Mouse (Mus musculus) layer of hippocampus, adult 8-10 months (tissue): ENCODE measurements around the gene Sall1. TPM values are rescaled to one million over a fixed set of nuclear protein-coding genes. Genes with fewer than 3 reads are reported as not detected.

ENCODE experiments used
- DNase-seq, 2 experiments: peaks; one replicate each; pipeline ENCODE4 v3.0.0; 2022; ENCODE audit warnings: low spot score in 2 of 2
- total RNA-seq, 4 experiments: library from RNA; stranded (reverse); gene quantifications; 2 replicates each; pipeline ENCODE4 v1.2.4; 2022

Sall1 gene
- total RNA-seq, 4 experiments from 2014 or later, result 13.0 to 26.1 (median 19.3) TPM

DNA sequence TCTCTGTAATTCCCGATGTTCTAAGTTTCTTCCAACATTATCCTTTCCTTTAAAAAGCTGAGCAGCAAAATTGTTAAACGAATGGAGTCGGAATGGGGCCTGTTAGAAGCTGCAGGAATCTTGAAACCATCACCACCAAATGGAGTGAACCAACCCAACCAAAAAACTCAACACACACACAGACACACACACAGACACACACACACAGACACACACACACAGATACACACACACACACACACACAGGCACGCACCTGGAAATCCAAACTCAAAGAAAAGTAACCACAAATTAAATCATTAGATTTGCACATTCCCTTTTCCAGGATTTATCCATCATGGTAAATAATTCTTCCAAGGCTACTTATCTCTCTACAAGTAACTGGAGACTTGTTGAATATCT lies 5.0 kb downstream of the Sall1 start:
- no peak for DNase-seq

DNA sequence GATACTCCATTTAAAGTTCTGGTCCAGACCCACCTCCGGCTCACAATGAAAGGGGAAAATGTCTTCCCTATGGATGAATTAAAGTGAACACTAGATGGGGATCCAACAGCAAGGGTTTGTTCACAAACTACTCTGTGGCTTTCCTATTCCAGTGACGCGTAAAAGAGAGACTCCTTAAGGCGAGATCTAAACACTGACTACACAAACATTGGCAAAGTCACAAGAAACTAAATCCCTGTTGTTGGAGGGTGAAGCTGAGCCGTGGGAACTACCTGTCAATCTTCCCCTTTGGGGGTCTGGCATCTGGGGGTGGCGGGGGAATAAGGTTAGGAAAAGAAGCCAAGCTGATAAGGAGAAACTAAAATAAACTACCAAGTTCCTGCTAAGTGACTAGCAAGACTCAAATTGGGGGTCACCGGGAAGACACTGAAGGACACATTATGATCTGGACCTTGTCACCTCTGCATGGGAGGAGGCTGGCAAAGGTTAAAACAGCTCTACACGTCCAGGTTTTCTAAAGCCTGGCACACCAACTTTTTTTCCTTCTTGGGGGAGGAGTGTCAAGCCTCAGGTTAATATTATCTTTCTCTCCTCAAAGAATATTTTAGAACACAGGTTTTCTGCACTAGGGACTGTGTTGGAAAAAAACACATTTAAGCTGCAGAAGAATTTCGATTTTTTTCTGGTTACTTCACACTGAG lies 6.3 kb downstream of the Sall1 start:
- DNase-seq, result no peak

DNA sequence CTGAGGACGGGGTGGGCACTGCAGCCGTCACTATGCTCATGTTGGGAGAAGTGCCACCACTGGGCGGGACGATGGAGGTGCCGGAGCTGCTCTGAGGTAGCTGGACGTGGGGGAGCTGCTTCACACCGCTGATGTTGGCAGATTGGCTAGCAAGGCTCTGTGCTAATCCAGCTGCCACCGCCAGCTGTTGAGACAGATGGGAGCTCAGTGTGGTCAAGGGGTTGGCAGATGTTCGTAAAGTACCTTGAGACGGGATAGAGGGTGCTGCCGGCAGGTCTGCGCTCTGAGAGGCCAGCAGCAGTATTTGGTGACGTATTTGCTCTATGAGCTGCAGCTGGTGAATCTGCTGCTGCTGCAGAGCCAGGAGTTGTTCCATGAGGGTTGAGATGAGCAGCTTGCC lies 11.6 kb downstream of the Sall1 start:
- DNase-seq, result no peak

DNA sequence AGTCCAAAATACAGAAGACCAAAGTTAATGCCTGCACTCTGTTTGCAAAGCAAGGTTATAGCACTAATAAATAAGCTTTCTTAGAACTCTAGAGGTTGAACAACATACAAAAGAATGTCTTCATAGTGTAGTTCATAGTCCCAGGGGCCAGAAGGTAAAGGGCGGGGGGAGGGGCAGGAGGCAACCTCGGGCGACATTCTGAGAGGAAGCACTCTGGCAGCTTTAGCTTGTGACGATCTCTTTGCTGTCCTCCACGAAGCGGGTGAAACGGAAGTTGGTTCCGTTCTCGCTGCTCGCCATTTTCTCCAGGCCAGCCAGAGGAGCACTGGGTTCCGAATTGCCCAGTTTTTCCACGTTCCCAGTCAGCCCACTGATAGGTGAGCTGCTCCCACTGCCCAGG lies 15.8 kb downstream of the Sall1 start:
- DNase-seq, result no peak

DNA sequence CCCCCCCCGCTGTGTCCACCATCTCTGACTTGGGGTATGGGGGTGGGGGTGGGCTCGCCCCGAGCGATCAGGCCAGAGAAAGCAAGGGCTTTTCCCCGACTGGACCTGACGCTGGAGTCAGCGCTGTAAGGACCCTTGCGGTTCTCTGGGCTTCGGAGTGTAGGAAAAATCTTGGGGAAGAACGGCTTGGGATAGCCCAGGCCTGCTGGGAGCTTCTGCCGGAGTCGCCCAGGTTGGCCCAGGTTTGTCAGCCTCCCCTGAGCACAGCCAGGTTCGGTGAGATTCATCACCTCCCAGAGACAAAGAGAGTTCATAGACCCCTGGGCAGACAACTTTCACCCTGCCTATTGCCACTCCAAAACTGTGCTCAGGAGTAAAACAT lies 17.8 kb downstream of the Sall1 start:
- no peak for DNase-seq

DNA sequence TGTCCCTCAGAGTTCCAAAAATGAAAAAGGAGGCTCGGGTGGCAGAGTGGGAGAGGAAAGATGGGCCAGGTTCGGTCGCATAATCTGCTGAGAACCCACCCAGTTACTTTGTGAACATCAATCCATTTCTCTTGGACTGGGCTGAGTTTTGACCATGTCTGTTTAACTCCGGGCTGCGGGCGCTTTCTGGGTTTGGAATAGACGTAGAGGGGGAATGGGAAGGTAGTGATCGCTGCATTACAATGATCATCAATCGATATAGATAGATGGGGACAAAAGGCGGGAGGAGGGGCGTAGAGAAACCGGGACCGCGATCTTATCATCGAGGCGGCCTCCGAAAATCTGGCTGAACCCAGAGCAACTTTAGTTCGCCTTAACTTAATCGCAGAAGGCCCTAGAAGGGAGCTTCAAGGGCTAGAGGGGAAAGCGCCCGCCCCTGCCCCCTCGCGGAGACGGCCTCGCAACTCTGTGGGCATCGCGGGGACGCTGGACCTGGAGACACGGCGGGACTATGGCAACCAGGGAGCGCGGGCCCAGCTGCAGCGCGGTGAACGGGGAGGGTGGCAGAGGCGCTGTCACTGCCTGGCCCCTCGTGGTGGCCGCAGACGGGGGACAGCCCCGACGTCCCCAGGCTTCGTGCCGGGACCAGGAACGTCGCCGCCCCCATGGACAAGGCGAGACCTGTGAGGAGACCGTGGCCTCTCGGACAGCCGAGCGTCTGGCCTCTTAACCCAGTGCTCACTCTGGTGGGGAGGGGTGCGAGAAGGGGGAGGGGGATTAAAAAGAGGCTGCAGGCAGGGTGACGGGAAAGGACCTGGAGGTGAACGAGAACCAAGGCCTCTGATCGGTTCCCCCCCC lies 18.5 kb downstream of the Sall1 start:
- DNase-seq, result no peak

DNA sequence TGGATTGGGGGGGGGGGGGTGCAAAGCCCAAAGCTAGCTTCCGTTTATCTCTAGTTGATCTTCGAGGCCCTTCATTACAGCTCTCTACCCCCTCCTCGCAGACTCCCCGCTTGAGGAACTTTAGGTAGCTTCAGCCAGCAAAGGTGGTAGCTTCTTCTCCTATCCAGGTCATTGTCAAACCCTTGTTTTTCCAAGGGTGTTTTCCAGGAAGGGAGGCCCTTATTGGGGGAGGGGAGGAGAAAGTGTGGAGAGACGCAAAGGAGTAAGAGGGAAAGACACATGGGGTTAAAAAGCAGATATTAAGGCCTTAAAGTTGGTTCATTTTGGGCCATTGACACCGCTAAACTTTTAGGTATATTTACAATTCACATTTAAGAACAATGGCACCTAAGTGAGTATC lies 19.2 kb downstream of the Sall1 start:
- no peak for DNase-seq

DNA sequence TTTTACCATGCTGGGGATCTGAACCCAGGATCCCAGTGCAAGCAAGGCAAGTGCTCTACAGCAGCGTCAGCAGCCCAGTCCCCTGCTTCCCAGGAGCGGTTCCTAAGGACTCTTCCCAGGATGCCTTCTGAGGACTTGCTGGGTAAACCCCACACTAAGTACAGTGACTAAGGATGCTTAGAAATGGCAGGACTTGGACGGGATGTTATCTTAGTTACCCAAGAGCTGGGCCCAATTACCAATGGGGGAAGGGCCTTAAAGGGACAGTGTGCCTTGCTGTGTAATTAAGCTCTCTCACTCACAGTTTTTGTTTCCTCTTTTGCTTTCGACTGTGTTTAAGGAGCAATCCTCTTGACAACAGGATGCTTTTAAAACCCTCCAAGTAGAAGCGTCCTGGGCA lies 22.8 kb downstream of the Sall1 start:
- no peak for DNase-seq

DNA sequence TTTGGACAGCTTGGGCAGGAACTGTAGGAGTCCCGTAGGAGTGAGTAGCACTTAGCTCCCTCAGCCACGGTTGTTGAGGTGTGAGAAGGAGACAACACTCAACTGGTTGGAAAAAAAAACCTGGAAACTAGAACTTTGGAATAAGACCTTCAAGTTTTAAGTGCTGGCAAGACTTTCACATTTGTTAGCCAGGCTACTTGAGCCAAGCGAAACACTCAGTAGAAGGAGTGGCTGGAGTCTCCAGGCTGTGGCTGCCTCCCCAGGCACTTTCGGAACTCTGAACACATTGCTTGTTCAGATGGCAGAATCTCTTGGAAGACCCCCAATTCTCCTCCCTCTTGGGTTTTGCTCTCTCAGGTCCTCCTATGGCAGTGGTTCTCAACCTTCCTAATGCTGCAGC lies 26.1 kb downstream of the Sall1 start:
- DNase-seq, result no peak

DNA sequence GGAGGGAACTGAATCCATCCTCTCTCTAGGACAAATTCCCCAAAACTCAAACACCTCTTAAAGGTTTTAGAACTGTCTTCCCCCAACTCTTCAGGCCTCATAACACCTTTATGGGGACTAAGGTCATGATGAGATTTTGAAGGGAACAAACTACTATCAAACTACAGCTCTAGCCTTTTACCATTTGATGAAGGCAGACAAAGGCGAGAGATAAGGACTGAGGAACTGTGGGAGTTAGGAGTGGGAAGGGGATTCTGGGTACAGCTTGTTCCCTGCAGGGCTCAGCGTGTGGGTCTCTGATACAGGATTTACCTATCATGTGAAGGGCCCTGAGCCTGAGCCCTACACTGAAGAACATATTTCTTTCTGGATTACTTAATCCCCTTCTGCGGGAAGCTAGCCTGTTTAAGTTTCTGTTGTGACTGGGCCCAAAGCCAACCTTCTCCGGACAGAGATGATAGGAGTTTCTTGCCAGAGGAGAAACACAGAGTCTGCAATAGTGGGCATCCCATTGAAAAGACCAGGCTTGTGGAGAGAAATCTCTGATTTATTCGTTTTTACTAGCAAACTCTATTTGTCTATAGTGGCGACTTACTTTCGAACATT lies 27.4 kb downstream of the Sall1 start:
- no peak for DNase-seq

DNA sequence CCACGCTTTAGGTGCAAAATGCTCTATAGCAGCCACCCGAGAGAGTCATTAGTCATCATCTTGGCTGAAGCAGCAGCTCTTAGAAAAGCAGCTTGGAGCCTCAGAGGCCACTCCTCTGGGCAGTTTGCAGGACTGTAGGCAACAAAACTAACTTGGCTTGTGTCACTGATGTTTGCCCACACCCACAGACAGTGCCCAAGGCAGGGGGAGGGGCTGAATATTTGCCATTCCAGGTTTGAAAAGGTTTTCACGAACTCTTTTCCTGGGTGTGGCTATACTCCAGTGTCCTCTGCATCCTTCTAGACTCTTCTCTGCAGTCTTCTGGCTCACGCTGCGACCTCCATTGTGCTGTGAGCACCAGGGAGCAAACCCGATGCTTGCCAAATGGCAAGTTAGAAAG lies 28.4 kb downstream of the Sall1 start:
- no peak for DNase-seq

DNA sequence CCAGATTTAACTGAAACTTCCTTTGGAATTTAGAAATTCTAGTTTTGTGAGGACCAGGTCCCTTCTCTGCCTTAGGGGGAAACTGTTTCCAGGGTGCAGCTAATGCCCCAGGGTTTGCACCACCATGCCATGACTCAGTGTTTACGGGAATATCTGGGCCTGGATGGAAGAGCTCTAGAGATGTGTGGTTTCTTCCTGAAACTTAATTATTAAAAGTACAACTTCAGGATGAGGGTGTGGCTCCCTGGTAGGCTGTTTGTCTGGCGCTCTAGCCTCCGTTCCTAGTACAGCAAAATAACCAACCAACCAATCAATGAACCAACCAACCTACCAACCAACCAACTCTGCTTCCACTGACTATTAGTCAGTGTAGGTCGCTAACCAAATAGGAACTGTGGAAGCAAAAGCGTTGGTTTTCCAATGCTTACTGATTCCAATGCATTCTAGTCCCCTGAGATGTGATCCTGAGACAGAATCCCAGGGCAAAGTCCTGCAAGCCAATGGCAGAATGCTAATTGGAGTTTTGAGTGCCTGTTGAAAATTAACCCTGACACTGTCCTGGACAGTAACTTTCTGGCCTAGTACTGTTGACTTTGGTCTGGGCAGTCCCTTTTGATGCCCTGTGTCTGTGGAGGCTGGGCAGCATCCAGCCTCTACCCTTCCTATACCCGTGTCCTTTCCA lies 31.0 kb downstream of the Sall1 start:
- no peak for DNase-seq

DNA sequence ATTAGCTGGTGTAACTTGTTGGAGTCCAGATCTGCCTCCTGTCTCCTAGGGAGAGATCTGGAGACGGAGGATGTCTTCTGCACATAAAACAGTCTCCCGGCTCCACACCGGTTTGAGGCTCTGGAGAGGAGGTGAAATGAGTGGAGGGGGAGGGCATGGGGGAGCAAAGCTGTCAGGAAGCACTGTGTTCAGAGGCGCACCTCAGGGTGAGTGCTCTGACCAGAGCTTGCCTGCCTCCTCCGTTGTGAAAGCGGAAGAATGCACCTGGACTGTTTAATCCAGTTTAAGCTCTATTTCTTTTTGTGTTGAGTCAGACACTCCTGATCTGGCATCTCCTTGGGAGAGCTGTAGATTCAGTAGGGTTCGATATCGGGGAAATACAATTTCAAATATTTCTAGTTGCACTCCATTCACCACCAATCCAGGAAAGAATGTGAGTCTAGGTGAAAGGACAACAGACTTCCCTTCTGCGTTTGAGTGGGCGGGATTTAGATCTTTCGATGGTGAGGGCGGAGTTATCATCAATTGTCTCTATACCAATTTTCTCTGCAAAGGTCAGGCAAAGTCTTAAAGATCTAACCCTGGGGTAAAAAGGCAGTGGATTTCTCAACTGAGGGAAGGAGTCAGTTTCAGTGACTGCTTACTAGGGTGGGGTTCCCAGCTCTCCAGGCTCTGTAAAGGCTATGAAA lies 31.8 kb downstream of the Sall1 start:
- DNase-seq, result no peak

DNA sequence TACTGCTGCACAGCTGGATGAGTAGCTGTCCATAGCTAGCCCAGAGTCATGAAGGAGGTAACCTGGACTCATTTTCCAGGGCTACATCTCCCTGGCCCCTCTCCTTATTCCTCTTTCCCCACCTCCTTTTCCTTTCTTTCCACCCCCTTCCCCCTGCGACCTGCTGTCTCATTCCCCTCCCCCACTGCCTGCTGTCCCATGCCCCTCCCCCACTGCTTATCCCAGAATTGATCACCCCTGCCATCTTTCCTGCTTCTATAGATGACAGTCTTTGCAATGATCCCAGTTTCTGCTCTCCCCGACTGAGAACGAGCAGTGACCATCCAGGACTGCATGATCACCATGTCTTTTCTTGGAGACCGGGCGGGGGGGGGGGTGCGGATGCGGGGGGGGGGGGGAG lies 35.2 kb downstream of the Sall1 start:
- DNase-seq, result no peak

DNA sequence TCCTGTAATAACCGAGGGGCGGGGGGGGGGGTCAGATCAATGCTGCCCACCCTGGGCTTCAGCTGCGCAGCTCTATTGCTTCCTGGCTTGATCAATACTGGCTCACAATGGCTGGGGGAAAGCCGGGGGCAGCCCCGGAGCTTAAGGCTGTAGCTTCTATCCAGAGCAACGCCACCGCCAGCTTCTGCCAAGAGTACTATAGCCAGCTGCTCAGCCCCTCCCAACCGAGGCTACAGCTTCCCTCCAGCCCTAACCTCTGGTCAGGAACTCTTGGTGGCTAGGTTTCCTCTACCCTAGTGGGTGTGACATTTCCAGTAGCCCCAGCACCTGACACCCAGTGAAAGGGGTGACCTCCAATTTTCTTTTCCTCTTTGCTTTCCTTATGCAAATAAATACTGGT lies 36.8 kb downstream of the Sall1 start:
- DNase-seq, result no peak

DNA sequence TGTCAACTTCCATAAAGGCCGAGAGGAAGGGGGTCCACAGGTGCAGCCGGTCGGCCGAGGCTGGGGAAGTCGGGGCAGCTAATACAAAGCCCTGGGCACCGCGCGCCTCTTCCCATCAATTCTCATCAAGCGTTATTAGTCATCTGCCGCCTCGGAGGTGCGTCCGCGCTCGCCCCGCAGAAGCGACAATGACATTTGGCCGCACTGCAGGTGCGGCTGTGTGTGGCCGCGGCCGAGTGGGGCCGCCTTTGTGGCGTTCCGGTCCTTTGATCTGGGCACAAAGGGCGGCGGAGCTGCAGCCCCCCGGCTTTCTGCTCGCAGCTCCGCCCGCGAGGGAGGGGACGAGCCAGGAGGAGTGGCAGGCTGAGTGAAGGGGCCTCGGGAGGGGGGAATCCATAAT lies 37.5 kb downstream of the Sall1 start:
- DNase-seq, result no peak

DNA sequence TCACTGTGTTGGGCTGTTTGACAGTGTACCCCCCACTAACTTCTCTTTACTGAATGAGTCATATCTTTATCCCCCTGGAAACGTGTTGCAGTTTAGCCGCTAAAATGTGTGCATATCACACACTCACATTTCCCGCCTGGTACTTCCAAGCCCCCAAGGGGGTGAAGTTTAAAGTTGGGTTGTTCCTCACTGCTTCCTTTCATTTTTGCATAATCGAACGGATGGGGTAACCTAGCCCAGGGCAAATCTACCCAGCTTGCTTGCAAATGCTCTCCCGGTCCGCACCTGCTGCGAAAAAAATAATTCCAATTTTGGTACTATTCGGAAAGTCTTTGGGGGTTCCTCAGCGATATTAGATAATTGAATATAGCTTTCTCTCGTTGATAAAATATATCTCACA lies 38.2 kb downstream of the Sall1 start:
- DNase-seq, result no peak

DNA sequence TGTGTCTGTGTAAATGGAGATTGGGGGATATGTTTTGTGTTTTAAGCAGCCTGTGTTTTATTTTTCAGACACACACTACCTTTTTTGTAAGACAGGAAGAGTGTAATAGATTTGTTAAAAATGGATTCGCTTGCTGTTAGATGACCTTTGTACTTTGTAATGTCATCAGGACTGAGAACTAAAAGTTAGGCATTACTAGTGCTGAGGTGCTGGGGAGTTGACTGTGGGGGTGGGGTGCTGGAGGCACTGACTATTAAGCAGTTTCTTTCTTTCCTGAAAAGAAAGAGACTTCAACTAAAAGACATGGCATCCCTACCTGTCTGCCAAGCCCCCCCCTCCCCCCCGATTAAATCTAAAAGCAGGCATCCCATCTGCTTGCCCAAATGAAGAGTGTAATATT lies 39.9 kb downstream of the Sall1 start:
- DNase-seq, result no peak

DNA sequence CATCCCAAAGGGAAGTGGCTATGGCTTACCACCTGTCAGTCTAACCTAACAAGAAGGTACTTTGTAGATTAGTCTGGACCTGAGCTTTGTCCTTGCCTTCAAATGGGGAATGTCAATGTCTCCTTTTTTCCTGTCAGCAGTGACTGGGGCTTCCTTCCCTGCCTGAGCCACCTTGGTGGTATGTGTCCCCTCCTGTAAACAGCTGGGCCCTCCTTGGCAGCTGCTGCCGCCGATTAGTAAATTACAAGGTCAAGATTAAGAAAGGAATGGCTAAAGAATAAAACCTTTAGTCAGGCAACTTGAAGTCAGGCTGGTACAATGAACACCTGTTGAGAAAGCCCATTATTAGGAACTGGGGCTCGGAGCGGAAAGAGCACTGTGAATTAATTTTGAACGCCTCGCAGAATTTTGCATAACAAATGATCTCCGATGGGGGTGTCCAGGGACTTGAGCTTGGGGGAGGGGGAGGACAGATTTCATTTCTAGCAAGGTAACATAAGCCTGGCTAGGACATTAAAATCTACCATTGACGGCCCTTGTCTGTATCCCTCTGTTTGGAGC lies 40.5 kb downstream of the Sall1 start:
- no peak for DNase-seq

DNA sequence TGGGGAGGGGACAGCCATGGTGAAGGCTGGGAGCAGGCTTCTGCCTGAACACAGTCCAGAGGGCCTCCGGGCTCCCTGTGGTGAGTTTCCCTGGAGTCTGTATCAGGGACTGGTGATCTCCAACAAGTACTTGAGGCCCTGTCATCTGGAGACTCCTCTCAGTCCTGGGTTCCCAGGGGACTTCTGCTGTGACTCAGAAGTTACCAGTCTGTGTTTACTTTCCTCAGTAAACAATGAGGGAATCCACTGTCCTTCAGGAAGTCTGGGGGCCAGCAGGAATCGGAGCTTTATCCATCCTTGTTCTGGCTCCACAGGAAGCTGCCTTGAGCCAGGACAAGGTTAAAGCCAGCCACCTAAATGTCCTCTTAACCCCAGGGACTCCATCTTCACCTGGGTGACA lies 41.8 kb downstream of the Sall1 start:
- DNase-seq, result no peak

DNA sequence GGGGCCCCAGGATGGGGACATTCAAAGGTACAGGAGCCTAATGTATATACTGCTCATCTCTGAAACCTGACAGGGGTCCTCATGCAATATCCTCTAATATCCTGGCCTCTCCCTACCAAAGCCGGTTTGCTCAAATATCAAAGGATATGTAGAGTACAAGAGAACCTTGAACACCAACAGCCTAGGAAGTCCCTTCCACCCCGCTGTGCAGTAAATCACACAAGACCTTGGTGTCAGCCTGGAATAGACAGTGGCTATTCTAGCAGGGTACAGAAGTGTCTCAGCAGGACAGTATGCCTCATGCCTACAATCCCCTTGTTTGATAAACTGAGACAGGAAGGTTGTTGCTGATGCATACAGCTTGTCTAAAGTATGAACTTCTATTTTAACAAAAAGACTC lies 46.7 kb downstream of the Sall1 start:
- no peak for DNase-seq
